Mouse (Mus musculus): ENCODE data around the gene Mt3.
A peak's percentile ranks its signal among the peaks of the same experiment; 100 is the strongest.

The Mt3 gene

GRCm38 (mm10) chr8:94172075-94172808 lies 19.8 kb downstream of the Mt3 start, which contains the start of gene Mt2:
TSS of gene Mt2 (plus strand) at chr8:94172664.
- 0 out of 2 replicates have a peak, but pooled peaks cover 3% of the 10 kb centered on the region for H3K27me3 ChIP-seq (ENCODE audit: control insufficient read depth, insufficient read depth, low read length, poor library complexity, severe bottlenecking)
- DNase-seq (ENCODE audit: low read depth, low spot score), result peak; percentile 24

GRCm38 (mm10) chr8:94172809-94173732 lies 20.7 kb downstream of the Mt3 start:
- 0 out of 2 replicates have a peak, but pooled peaks cover 3% of the 10 kb centered on the region for H3K27me3 ChIP-seq (ENCODE audit: control insufficient read depth, insufficient read depth, low read length, poor library complexity, severe bottlenecking)
- DNase-seq (ENCODE audit: low read depth, low spot score), result no peak
- H3K36me3 ChIP-seq (ENCODE audit: control insufficient read depth, insufficient read depth, low read length, poor library complexity, severe bottlenecking), result no peaks in the 10 kb centered on the region

More at GRCm38 (mm10) chr8:94172075-94172808, 19.8 kb downstream of the Mt3 start, which contains the start of gene Mt2:
- H3K36me3 ChIP-seq (ENCODE audit: control insufficient read depth, insufficient read depth, low read length, poor library complexity, severe bottlenecking), result no peaks in the 10 kb centered on the region

- Histone ChIP-seq H3K36me3 (ENCODE audit: control insufficient read depth, insufficient read depth, low read length, poor library complexity, severe bottlenecking) (no peaks in the 10 kb centered on the region), H3K27me3 (ENCODE audit: control insufficient read depth, insufficient read depth, low read length, poor library complexity, severe bottlenecking) (0 out of 2 replicates have a peak, but pooled peaks cover 3% of the 10 kb centered on the region)
- DNase-seq (ENCODE audit: low read depth, low spot score), result no peak
Observed at GRCm38 (mm10) chr8:94173848-94174403, 21.5 kb downstream of the Mt3 start.

- Histone ChIP-seq H3K36me3 (ENCODE audit: control insufficient read depth, insufficient read depth, low read length, poor library complexity, severe bottlenecking) (no peaks in the 10 kb centered on the region), H3K27me3 (ENCODE audit: control insufficient read depth, insufficient read depth, low read length, poor library complexity, severe bottlenecking) (peaks cover 3% of the 10 kb centered on the region; the same call in 1 of the 2 replicates)
- no peak for DNase-seq (ENCODE audit: low read depth, low spot score)
Observed at GRCm38 (mm10) chr8:94174619-94175213, 22.3 kb downstream of the Mt3 start.

GRCm38 (mm10) chr8:94177716-94178390 lies 25.4 kb downstream of the Mt3 start:
- Histone ChIP-seq H3K36me3 (ENCODE audit: control insufficient read depth, insufficient read depth, low read length, poor library complexity, severe bottlenecking) (no peaks in the 10 kb centered on the region), H3K27me3 (ENCODE audit: control insufficient read depth, insufficient read depth, low read length, poor library complexity, severe bottlenecking) (no peaks in the 10 kb centered on the region; the same call in 1 of the 2 replicates)
- DNase-seq (ENCODE audit: low read depth, low spot score), result no peak

- Histone ChIP-seq H3K36me3 (ENCODE audit: control insufficient read depth, insufficient read depth, low read length, poor library complexity, severe bottlenecking) (no peaks in the 10 kb centered on the region), H3K27me3 (ENCODE audit: control insufficient read depth, insufficient read depth, low read length, poor library complexity, severe bottlenecking) (no peaks in the 10 kb centered on the region; the same call in 1 of the 2 replicates)
- peak; percentile 78 for DNase-seq (ENCODE audit: low read depth, low spot score)
Observed at GRCm38 (mm10) chr8:94178857-94179712, 26.7 kb downstream of the Mt3 start, which contains the start of gene Mt1. TSS of gene Mt1 (plus strand) at chr8:94179082.

- DNase-seq (ENCODE audit: low read depth, low spot score), result peak; percentile 27
Observed at GRCm38 (mm10) chr8:94179713-94180560, 27.5 kb downstream of the Mt3 start.

GRCm38 (mm10) chr8:94180561-94180908 lies 28.1 kb downstream of the Mt3 start:
- Histone ChIP-seq H3K27me3 (ENCODE audit: control insufficient read depth, insufficient read depth, low read length, poor library complexity, severe bottlenecking) (no peaks in the 10 kb centered on the region; the same call in 1 of the 2 replicates), H3K36me3 (ENCODE audit: control insufficient read depth, insufficient read depth, low read length, poor library complexity, severe bottlenecking) (no peaks in the 10 kb centered on the region)
- DNase-seq (ENCODE audit: low read depth, low spot score), result no peak

More at GRCm38 (mm10) chr8:94179713-94180560, 27.5 kb downstream of the Mt3 start:
- no peaks in the 10 kb centered on the region; the same call in 1 of the 2 replicates for H3K27me3 ChIP-seq (ENCODE audit: control insufficient read depth, insufficient read depth, low read length, poor library complexity, severe bottlenecking)
- no peaks in the 10 kb centered on the region for H3K36me3 ChIP-seq (ENCODE audit: control insufficient read depth, insufficient read depth, low read length, poor library complexity, severe bottlenecking)

GRCm38 (mm10) chr8:94182055-94182929 lies 29.9 kb downstream of the Mt3 start:
- Histone ChIP-seq H3K27me3 (ENCODE audit: control insufficient read depth, insufficient read depth, low read length, poor library complexity, severe bottlenecking) (no peaks in the 10 kb centered on the region; the same call in 1 of the 2 replicates), H3K36me3 (ENCODE audit: control insufficient read depth, insufficient read depth, low read length, poor library complexity, severe bottlenecking) (no peaks in the 10 kb centered on the region)
- no peak for DNase-seq (ENCODE audit: low read depth, low spot score)

- Histone ChIP-seq H3K36me3 (ENCODE audit: control insufficient read depth, insufficient read depth, low read length, poor library complexity, severe bottlenecking) (no peaks in the 10 kb centered on the region), H3K27me3 (ENCODE audit: control insufficient read depth, insufficient read depth, low read length, poor library complexity, severe bottlenecking) (no peaks in the 10 kb centered on the region; the same call in 1 of the 2 replicates)
- peak; percentile 85 for DNase-seq (ENCODE audit: low read depth, low spot score)
Observed at GRCm38 (mm10) chr8:94183117-94183516, 30.7 kb downstream of the Mt3 start.

- DNase-seq (ENCODE audit: low read depth, low spot score), result no peak
- Histone ChIP-seq H3K36me3 (ENCODE audit: control insufficient read depth, insufficient read depth, low read length, poor library complexity, severe bottlenecking) (no peaks in the 10 kb centered on the region), H3K27me3 (ENCODE audit: control insufficient read depth, insufficient read depth, low read length, poor library complexity, severe bottlenecking) (no peaks in the 10 kb centered on the region)
Observed at GRCm38 (mm10) chr8:94184357-94184843, 32.0 kb downstream of the Mt3 start.
